Mouse (Mus musculus): ENCODE measurements around the gene Hoxc11.

Hoxc11 gene

DNA sequence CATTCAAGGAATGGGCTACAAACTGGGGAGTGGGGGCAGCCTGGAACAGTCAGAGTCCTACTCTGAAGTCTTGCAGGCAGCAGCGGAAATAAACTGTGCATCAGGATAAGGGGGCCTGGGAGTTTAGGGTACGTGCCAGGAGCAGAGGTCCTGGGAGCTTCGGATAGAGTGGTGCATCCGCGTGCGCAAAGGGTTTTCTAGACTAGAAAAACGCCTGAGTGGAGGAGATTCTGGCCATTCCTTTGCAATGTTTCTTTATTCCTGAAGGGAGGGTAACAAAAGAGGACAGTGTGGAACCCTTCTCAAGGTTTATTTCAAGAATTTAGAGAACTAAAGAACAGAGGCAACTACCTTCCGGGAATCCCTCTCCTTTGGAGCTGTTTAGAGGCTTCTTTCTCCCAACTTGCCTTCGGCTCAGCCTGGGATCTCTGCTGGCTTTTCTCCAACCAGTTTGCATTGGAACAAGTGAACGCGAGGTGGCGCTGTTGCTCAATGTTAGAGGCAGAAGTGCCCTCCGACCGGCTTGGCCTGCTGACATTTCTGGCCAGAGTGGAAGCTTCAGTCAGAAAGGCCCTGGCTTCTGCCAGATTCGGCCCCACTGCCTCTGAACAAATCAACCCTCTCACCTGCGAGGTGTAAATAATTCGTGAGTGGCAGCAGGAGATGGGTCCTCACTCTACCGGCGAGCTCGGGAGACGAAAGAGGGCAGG, 33.1 kb downstream of the Hoxc11 start:
- peak; percentile 75 for DNase-seq

- no peak for DNase-seq
Observed at GRCm38 (mm10) chr15:102988078-102988477, 33.9 kb downstream of the Hoxc11 start.

GRCm38 (mm10) chr15:102990461-102991397, 36.5 kb downstream of the Hoxc11 start, which contains the start of gene Hoxc8:
TSS of gene Hoxc8 (plus strand) at chr15:102990607.
- DNase-seq: no peak

DNA sequence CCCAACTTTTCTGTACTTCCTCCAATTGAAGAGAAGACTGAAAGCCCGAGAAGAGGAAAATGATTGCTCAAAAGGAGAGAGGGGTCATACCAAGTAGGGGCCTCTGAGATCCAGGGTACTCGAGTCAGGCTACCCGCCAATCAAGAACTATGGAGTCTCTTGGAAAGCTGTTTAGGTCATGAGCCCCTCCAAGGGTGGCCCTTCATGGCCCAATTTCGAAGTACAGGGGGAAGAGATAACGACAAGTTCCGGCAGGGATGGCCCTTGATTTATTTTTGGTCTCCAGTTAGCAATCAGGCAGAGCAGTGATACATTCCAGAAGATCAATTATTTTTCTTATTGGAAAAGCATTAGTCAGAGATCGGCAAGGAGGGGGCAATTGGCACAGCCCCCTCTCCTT, 37.6 kb downstream of the Hoxc11 start:
- DNase-seq: no peak

DNA sequence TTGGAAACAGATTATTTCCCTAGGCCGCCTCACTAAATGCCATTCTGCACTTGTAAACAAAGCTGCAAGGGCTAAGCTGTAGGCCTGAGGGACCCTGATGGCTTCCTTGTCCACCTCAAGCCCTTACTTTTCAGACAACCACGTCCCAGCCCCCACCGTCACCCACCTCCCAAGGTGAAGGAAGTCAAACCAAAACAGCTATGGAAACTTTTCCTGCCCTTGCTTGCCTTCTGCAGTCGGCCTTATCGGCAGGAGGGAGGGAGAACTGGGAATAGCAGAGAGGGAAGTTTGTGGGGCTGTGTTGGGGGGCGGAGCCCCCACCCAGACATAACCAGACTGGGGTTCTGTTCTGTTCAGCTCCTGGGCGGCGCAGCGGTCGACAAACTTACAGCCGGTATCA, 38.0 kb downstream of the Hoxc11 start:
- DNase-seq: no peak

GRCm38 (mm10) chr15:102992863-102993262, 38.6 kb downstream of the Hoxc11 start:
- no peak for DNase-seq

DNA sequence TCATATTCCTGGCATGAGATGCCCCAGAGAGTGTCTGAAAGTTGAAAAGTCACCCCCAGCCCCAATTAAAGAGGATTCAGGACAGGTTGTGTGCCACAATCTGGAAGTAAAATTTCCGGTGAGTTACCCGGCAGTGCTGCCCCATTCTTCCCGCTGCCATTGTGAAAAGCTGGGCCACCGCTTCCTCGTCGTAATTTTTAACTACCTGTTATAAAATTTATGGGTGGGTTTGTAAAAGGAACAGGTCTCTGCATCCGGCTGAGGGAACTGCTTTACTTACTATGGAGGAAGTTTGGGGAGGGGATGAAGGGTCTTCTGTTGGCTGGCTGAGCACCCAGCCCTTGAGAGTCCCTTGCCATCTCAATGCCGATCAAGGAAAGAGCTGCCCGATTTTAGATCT, 42.3 kb downstream of the Hoxc11 start:
- no peak for DNase-seq

GRCm38 (mm10) chr15:102997431-102997830, 43.2 kb downstream of the Hoxc11 start:
- no peak for DNase-seq

GRCm38 (mm10) chr15:102997939-102998355, 43.7 kb downstream of the Hoxc11 start, which contains the start of gene Hoxc6:
TSS of gene Hoxc6 (plus strand) at chr15:102998257.
- DNase-seq: no peak

DNA sequence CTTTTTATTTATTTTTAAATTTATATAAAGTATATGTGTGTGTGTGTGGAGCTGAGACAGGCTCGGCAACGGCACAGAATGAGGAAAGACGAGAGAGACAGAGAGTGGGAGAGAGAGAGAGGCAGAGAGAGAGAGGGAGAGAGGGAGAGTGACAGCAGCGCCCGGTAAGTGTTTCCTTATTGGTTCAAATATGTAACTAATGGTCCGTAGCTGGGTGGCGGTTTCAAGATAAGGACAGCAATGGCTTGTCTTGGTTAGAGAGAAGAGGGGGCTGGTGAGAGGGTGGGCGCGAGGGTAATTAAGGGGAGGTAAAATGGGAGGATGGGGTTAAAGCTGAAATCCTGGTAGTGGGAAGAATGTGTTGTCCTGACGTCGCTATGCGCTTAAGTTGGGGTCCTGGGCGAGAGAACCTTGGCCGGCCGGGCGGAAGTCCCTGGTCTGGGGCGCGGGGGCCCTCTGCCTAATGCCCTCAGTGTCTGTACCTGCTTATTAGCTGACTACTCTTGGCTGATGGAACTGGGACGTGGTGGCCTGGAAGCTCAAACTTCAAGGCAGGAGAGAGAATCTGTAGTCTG, 44.5 kb downstream of the Hoxc11 start:
- DNase-seq: no peak

DNA sequence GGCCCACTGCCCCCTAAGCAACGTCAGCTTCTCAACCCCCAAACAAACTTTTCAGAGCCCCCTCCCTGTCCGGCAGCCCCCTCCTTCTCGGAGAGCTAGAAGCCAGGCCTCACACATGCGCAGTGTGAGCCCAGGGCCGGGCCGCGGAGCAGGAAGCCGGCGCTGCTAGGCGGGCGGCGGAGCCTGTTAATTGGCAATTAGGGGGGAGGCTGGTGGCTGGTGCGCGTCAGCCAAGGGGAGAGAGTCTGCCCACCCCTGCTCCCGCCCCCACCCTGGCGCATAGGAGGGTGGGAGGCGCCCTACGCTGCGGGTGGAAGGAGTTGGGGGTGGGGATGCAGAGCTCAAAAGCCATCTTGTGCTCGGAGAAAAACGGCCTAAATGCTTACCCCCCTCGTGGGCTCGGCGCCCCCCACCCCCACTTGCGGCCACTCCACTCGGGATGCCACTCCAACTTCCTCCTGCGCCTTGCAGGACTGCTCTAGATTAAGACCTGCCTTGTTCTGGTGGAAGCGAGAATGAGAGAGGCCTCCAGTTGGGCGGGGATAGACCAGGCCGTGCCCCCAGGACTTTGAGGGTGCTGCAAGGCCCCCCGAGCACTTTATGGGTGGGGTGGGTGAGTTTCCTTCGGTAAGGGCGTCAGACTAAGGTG, 45.1 kb downstream of the Hoxc11 start:
- peak; percentile 19 for DNase-seq

DNA sequence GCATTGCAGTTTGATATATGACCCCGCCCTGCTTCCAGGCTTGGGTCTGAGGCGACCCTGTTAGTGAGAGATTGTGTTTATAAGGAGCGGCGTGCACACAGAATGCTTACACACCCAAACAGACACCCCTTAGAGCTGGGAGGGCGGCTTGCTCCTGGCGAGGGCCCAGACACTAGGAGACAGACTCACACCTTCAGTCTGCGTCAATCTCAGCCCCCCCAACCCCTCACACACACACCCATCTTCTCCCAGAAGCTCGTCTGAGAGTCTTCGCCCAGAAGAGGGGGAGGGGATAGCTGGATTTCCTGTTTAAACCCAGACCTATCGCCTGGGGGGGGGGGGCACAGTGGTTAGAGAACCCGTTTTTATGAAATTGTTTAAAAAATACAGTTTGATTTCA, 45.7 kb downstream of the Hoxc11 start:
- no peak for DNase-seq

GRCm38 (mm10) chr15:103000501-103000901, 46.3 kb downstream of the Hoxc11 start:
- no peak for DNase-seq

DNA sequence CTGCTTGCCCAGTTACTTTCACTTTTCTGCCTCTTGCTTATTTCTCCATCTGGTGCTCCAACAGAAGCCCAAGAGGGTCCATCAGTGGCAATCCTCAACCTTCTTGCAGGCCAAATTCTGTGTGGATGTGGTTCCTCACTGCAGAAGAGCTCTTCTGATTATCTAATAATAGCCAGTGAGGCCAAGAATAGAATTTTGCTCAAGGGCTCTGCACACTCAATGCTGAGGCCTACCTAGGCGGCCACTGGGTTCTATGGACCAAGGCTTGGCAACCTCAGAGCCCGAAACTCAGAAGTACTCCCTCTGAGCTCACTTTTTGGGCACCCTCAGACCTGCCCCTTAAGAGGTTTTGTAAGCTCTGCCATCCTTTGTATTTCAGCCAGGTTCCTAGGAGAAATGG, 47.1 kb downstream of the Hoxc11 start:
- DNase-seq: no peak

GRCm38 (mm10) chr15:103002156-103002555, 47.9 kb downstream of the Hoxc11 start:
- DNase-seq: no peak

DNA sequence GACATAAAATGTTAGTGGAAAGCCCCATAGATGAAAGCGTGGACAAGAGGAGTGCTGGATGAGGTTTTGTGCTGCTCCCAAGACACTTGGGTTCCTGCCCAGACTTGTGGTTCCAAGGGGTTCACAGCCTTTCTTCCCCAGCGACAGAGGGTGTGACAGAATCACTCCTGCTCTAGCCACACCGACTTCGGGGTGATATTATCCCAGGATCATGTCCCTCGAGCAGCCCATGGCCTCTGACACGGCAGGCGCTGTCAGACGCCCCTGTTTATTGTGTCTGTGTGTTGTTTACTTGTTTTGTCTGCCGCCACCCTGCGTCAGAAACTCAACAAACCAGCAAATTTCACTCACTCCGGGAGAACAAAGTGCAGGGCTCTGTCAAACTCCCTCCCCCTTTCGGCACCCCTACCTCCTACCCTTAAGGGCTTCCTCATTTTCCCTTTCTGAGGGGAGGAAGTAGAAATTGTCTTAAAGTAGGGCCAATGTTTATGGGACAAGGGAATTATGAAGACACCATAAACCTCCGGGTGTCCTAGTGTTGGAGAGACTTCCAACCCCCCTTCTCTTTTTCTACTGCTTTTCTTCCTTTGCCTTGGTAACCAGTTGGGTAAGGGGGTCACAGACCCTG, 48.7 kb downstream of the Hoxc11 start:
- DNase-seq: no peak

GRCm38 (mm10) chr15:103005308-103005707, 51.1 kb downstream of the Hoxc11 start:
- no peak for DNase-seq

DNA sequence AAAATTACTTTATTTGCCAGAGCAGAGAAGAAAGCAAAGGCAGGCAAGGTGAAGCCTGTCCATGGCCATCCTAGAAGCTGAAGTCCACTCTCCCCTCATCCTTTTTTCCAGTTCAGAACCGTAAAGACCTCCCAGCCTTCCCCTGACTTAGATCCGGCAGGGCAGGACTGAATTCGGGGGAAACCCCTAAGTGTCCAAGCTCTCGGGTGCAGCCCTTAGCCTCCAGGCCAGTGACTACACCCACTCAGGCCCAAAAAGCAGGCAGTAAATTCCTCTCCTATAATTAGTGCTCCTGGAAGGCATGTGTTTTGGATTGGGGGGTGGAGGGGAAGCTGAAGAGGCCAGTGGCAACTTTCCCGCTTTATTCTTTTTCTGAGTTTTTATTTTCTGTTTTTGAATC, 51.6 kb downstream of the Hoxc11 start:
- DNase-seq: no peak

- DNase-seq: no peak
Observed at GRCm38 (mm10) chr15:103006326-103006725, 52.1 kb downstream of the Hoxc11 start.
